Mouse (Mus musculus): ENCODE measurements around the gene C77080.

DNA sequence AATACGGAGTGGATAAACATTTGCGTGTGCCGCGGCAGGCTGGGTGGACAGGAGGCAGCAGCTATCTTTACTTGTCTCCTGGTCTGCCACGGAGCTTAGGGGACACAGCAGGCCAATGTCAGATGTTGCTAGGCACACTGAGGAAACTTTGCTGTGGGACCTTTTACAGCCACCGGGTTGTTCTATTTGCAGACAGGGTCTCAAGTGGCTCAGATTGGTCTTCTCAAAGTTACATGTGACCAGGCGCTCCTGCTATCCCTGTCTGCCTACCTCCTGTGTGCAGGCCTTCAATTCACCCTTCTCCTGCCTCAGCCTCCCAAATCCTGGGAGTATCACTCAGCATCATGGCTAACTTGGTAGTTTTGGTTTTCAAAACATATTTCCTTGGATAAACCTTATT is 34.9 kb upstream of the C77080 start:
- TF ChIP-seq CTCF (IDR thresholded peaks at IDR 0.05; ENCODE audit: extremely low read depth, insufficient read depth, insufficient read length, insufficient replicate concordance) (no peak), POLR2A (IDR thresholded peaks at IDR 0.05; ENCODE audit: low read depth, low read length) (no peak)

All from spleen, adult 2 months (tissue).